Mouse (Mus musculus) stomach, embryonic 15.5 days (tissue): ENCODE results near the gene Tns2. TPM values are rescaled to one million over a fixed set of nuclear protein-coding genes. Genes with fewer than 3 reads are reported as not detected.
"Not testable (repeated sequence)": the region's sequence is repeated elsewhere in the genome, so short reads cannot be mapped to it uniquely, and the experiment has no call there.

ENCODE experiments used
- ATAC-seq: fragments of 200-750 bp; cut with Nextera tagmentation; 2 replicates; pipeline ENCODE4 v1.8.0; 2017; ENCODE audit warnings: low read depth, moderate number of reproducible peaks, moderate TSS enrichment; ENCODE audit not compliant: insufficient read depth, low FRiP score
- H3K27ac ChIP-seq: fragments of 300-500 bp; sonication (generic); 2 replicates; pipeline ENCODE4 v1.5.1; 2015; ENCODE audit warnings: mild to moderate bottlenecking, inconsistent platforms
- H3K27me3 ChIP-seq: fragments of 300-500 bp; sonication (generic); replicated peaks from 2 replicates; pipeline ENCODE4 v1.6.1; 2015; ENCODE audit warnings: inconsistent platforms
- H3K36me3 ChIP-seq: fragments of 300-500 bp; sonication (generic); 2 replicates; pipeline ENCODE4 v1.6.1; 2015; ENCODE audit warnings: inconsistent platforms
- H3K4me1 ChIP-seq: fragments of 300-500 bp; sonication (generic); 2 replicates; pipeline ENCODE4 v1.6.1; 2015; ENCODE audit warnings: inconsistent platforms
- H3K4me2 ChIP-seq: fragments of 300-500 bp; sonication (generic); 2 replicates; pipeline ENCODE4 v1.6.1; 2015; ENCODE audit warnings: mild to moderate bottlenecking, inconsistent platforms
- H3K4me3 ChIP-seq: fragments of 300-500 bp; sonication (generic); replicated peaks from 2 replicates; pipeline ENCODE4 v1.5.1; 2015; ENCODE audit warnings: inconsistent platforms
- H3K9ac ChIP-seq: fragments of 300-500 bp; sonication (generic); 2 replicates; pipeline ENCODE4 v1.6.1; 2015; ENCODE audit warnings: inconsistent platforms
- H3K9me3 ChIP-seq: fragments of 300-500 bp; sonication (generic); 2 replicates; pipeline ENCODE4 v1.6.1; 2016; ENCODE audit warnings: inconsistent platforms
- WGBS: fragments of 180-500 bp; shearing (Covaris S2); methylation state at CpG from one replicate; pipeline ENCODE4 v1.1.7; 2015; 5-methylcytosine and 5-hydroxymethylcytosine counted together
- polyA plus RNA-seq: library from polyadenylated mRNA; unstranded; fragments of >200 nt; fragmentation: Nextera tagmentation; extraction: Ambion mirVana; gene quantifications from 2 replicates; pipeline ENCODE4 v1.2.1, GENCODE M21; 2015

Tns2 gene
- polyA plus RNA-seq, 1 experiment from 2014 or later, result 34.7 TPM

- WGBS, result 81% methylated on average over 2 of the region's 2 CpGs
- H3K9me3 ChIP-seq, result no peaks in the 10 kb centered on the region
- 0 out of 2 replicates have a peak, but pooled peaks cover 6% of the 10 kb centered on the region for H3K4me1 ChIP-seq
- no peak overlapping the region for H3K4me2 ChIP-seq
- no peak overlapping the region for H3K9ac ChIP-seq
- H3K27me3 ChIP-seq, result no peaks in the 10 kb centered on the region
- H3K4me3 ChIP-seq, result no peak overlapping the region
- no peak overlapping the region for H3K27ac ChIP-seq
- no peak for ATAC-seq
- peaks cover 4% of the 10 kb centered on the region; the same call in 1 of the 2 replicates for H3K36me3 ChIP-seq
These were observed 23.0 kb upstream of the Tns2 start for GRCm38 (mm10) chr15:102077111-102077677.

DNA sequence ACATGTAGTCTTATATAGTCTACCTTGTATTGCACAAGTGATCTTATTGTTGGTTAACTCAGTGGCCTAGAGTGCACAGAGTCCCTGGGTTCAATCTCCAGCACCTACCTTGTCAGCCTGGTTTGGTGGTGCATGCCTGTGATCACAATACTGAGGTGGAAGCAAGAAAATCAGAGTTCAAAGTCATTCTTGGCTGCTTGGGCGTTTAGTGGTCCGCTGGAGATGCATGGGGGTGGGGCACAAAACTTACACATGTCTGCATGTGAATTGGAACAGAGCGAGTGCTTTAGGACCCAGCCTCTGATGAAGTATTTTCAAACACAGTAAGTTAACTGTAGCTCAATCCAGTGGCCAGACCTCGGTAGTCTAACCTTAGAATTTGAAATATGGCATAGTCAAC lies 21.0 kb upstream of the Tns2 start:
- H3K27ac ChIP-seq, result no peak overlapping the region
- no peak overlapping the region for H3K4me3 ChIP-seq
- 0 out of 2 replicates have a peak, but pooled peaks cover 6% of the 10 kb centered on the region for H3K4me1 ChIP-seq
- peaks cover 14% of the 10 kb centered on the region; the same call in 1 of the 2 replicates for H3K36me3 ChIP-seq
- H3K9me3 ChIP-seq, result no peaks in the 10 kb centered on the region
- no peaks in the 10 kb centered on the region for H3K27me3 ChIP-seq
- ATAC-seq, result no peak
- 69% methylated on average over 4 of the region's 4 CpGs for WGBS
- H3K4me2 ChIP-seq, result no peak overlapping the region
- no peak overlapping the region for H3K9ac ChIP-seq

GRCm38 (mm10) chr15:102079924-102080323 lies 20.3 kb upstream of the Tns2 start:
- not testable (repeated sequence) for H3K9ac ChIP-seq, ATAC-seq, H3K27me3 ChIP-seq, H3K9me3 ChIP-seq, H3K4me3 ChIP-seq, H3K27ac ChIP-seq, H3K4me1 ChIP-seq, H3K4me2 ChIP-seq
- peaks cover 19% of the 10 kb centered on the region for H3K36me3 ChIP-seq
- WGBS, result 76% methylated on average over 8 of the region's 8 CpGs

- Histone ChIP-seq H3K27me3 (no peaks in the 10 kb centered on the region), H3K27ac (no peak overlapping the region), H3K9ac (no peak overlapping the region), H3K9me3 (no peaks in the 10 kb centered on the region), H3K4me1 (0 out of 2 replicates have a peak, but pooled peaks cover under 1% of the 10 kb centered on the region), H3K36me3 (peaks cover 22% of the 10 kb centered on the region), H3K4me2 (no peak overlapping the region), H3K4me3 (no peak overlapping the region)
- 64% methylated on average over 2 of the region's 2 CpGs for WGBS
- no peak for ATAC-seq
These were observed 19.8 kb upstream of the Tns2 start for GRCm38 (mm10) chr15:102080429-102080828.

DNA sequence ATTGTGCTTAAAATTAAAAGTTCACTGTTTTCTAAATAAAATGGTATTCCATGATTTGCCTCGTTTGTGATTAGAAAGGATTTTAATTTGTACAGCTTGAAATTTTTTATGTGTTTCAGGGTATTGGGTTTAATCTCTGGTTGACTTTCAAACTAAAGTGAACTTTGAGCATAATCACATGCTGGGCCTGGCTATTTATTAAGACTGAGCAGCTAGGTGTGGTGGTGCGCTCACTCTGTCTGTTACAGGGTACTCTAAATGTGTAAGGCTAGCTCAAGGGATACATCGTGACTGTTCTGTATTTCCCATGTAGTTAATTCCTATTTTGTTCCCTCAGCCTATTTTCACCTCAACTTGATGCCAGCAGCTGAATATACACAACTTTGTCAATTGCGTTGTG lies 18.1 kb upstream of the Tns2 start:
- H3K4me2 ChIP-seq, result no peak overlapping the region
- H3K4me3 ChIP-seq, result no peak overlapping the region
- H3K36me3 ChIP-seq, result peaks cover 34% of the 10 kb centered on the region
- ATAC-seq, result no peak
- no peak overlapping the region for H3K27ac ChIP-seq
- H3K4me1 ChIP-seq, result no peaks in the 10 kb centered on the region
- H3K27me3 ChIP-seq, result no peaks in the 10 kb centered on the region
- no peaks in the 10 kb centered on the region for H3K9me3 ChIP-seq
- 92% methylated on average over 4 of the region's 4 CpGs for WGBS
- H3K9ac ChIP-seq, result no peak overlapping the region

- 71% methylated on average over 4 of the region's 4 CpGs for WGBS
- H3K4me1 ChIP-seq, result no peaks in the 10 kb centered on the region
- H3K4me3 ChIP-seq, result no peak overlapping the region
- no peak overlapping the region for H3K9ac ChIP-seq
- ATAC-seq, result no peak
- no peaks in the 10 kb centered on the region for H3K9me3 ChIP-seq
- H3K36me3 ChIP-seq, result peaks cover 41% of the 10 kb centered on the region
- H3K4me2 ChIP-seq, result no peak overlapping the region
- no peaks in the 10 kb centered on the region for H3K27me3 ChIP-seq
- no peak overlapping the region for H3K27ac ChIP-seq
These were observed 17.2 kb upstream of the Tns2 start for GRCm38 (mm10) chr15:102083028-102083427.

GRCm38 (mm10) chr15:102089914-102090585 lies 10.2 kb upstream of the Tns2 start:
- Histone ChIP-seq H3K36me3 (peaks cover 81% of the 10 kb centered on the region), H3K4me3 (no peak overlapping the region), H3K27me3 (no peaks in the 10 kb centered on the region), H3K4me1 (no peaks in the 10 kb centered on the region), H3K9ac (no peak overlapping the region), H3K4me2 (no peak overlapping the region), H3K27ac (no peak overlapping the region), H3K9me3 (no peaks in the 10 kb centered on the region)
- no peak for ATAC-seq
- 76% methylated on average over 12 of the region's 12 CpGs for WGBS

GRCm38 (mm10) chr15:102091063-102091679 lies 9.0 kb upstream of the Tns2 start:
- Histone ChIP-seq H3K9ac (no peak overlapping the region), H3K27me3 (no peaks in the 10 kb centered on the region), H3K9me3 (no peaks in the 10 kb centered on the region), H3K4me1 (no peaks in the 10 kb centered on the region), H3K36me3 (peaks cover 84% of the 10 kb centered on the region), H3K4me3 (no peak overlapping the region), H3K27ac (no peak overlapping the region), H3K4me2 (no peak overlapping the region)
- 74% methylated on average over 12 of the region's 12 CpGs for WGBS
- ATAC-seq, result no peak

GRCm38 (mm10) chr15:102091688-102092087 lies 8.5 kb upstream of the Tns2 start:
- H3K4me2 ChIP-seq, result no peak overlapping the region
- WGBS, result 74% methylated on average over 1 of the region's 1 CpGs
- no peaks in the 10 kb centered on the region for H3K4me1 ChIP-seq
- ATAC-seq, result no peak
- H3K36me3 ChIP-seq, result peaks cover 81% of the 10 kb centered on the region
- no peak overlapping the region for H3K9ac ChIP-seq
- H3K9me3 ChIP-seq, result no peaks in the 10 kb centered on the region
- no peaks in the 10 kb centered on the region for H3K27me3 ChIP-seq
- H3K27ac ChIP-seq, result no peak overlapping the region
- no peak overlapping the region for H3K4me3 ChIP-seq

DNA sequence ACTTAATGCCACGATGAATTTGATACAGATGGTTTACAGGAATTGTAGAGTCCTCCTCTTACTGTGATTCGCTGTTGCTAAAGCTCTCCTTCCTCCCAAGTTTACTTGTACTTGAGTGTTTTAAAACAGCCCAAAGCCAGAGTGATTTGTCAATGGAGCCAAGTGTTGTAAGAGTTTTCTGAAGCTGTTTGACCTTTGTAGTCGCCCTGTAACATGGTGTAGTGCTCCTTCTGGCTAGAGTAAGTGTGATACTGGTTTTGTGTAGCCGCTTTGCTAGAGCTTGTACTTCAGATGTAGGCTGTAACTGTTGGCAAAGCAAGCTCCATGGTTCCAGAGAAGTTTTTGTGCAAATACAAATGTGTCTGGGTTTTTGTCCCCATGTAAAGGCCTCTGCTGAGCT lies 8.0 kb upstream of the Tns2 start:
- Histone ChIP-seq H3K27me3 (no peaks in the 10 kb centered on the region), H3K4me3 (no peak overlapping the region), H3K4me1 (0 out of 2 replicates have a peak, but pooled peaks cover 1% of the 10 kb centered on the region), H3K9ac (no peak overlapping the region), H3K9me3 (no peaks in the 10 kb centered on the region), H3K36me3 (peaks cover 80% of the 10 kb centered on the region), H3K27ac (no peak overlapping the region), H3K4me2 (no peak overlapping the region)
- 87% methylated on average over 4 of the region's 4 CpGs for WGBS
- no peak for ATAC-seq

GRCm38 (mm10) chr15:102094157-102094556 lies 6.1 kb upstream of the Tns2 start:
- peaks cover 19% of the 10 kb centered on the region for H3K4me1 ChIP-seq
- peaks cover 69% of the 10 kb centered on the region for H3K36me3 ChIP-seq
- no peak overlapping the region for H3K27ac ChIP-seq
- H3K9ac ChIP-seq, result no peak overlapping the region
- no peaks in the 10 kb centered on the region for H3K9me3 ChIP-seq
- ATAC-seq, result no peak
- no peak overlapping the region for H3K4me2 ChIP-seq
- no peaks in the 10 kb centered on the region for H3K27me3 ChIP-seq
- no peak overlapping the region for H3K4me3 ChIP-seq
- WGBS, result 46% methylated on average over 2 of the region's 2 CpGs

DNA sequence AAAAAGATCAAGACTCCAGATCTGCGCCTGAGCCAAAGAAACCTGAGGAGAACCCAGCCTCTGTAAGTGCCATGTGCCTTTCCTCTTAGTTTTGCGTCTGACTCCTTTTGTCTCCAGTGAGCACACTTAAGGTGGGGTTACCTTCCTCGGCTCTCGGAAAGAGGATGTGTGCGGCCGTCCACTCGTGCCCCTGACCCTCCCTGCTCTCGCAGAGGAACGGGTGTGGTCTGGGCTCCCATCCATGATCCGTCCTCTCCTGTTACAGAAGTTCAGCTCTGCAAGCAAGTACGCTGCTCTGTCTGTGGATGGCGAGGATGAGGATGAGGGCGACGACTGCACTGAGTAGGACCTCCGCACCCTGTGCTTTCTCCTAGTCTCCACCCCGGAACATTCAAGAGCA lies 5.2 kb upstream of the Tns2 start:
- Histone ChIP-seq H3K4me2 (no peak overlapping the region), H3K9me3 (no peaks in the 10 kb centered on the region), H3K9ac (no peak overlapping the region), H3K4me3 (no peak overlapping the region), H3K36me3 (peaks cover 62% of the 10 kb centered on the region), H3K4me1 (peaks cover 28% of the 10 kb centered on the region), H3K27ac (no peak overlapping the region), H3K27me3 (no peaks in the 10 kb centered on the region)
- WGBS, result 79% methylated on average over 16 of the region's 16 CpGs
- no peak for ATAC-seq
